In genomic region chr10:83096257-83096656, GRCm38 (mm10) we compare ENCODE assay signal across 18 mouse cellular contexts.
"Had no signal": no experiment of that assay in that cellular context is flagged by ENCODE, and none has a peak within 500 bp of the region (broad histone marks: within the 10 kb centered on the region; RNA-seq: fewer than 3 reads in every experiment).

No protein-coding gene starts in this region.

- H3K27ac ChIP-seq: kidney, postnatal 0 days; layer of hippocampus, adult 2 months; limb, embryonic 10.5 days; limb, embryonic 13.5 days; liver, embryonic 13.5 days; stomach, embryonic 15.5 days had no signal

- DNase-seq: kidney, postnatal 25 days; layer of hippocampus, adult 9-11 months; liver; liver, embryonic 13.5 days; lung, adult 2 months; lung, postnatal 14 days; lung, postnatal 4 days; midbrain, embryonic 14.5 days; retina, postnatal 1 day; right cerebral cortex, postnatal 25 days; spleen, adult 18-20 months; thymus, postnatal 36 days had no signal

- H3K4me3 ChIP-seq: layer of hippocampus, adult 2 months; limb, embryonic 10.5 days; limb, embryonic 13.5 days; liver, embryonic 13.5 days; stomach, embryonic 15.5 days had no signal

- H3K4me2 ChIP-seq: limb, embryonic 13.5 days; liver, embryonic 13.5 days; midbrain, embryonic 11.5 days; stomach, embryonic 15.5 days had no signal

- H3K9me3 ChIP-seq: limb, embryonic 10.5 days; limb, embryonic 13.5 days; liver, embryonic 13.5 days; stomach, embryonic 15.5 days had no signal

- H3K9ac ChIP-seq: limb, embryonic 13.5 days; liver, embryonic 13.5 days; stomach, embryonic 15.5 days had no signal

- H3K27me3 ChIP-seq: liver, embryonic 13.5 days; stomach, embryonic 15.5 days had no signal

- H3K36me3 ChIP-seq: limb, embryonic 10.5 days; limb, embryonic 13.5 days; stomach, embryonic 15.5 days had no signal
